Mouse (Mus musculus) lung, postnatal 0 days (tissue): ENCODE measurements around the gene Ndc1.

Experiments used
- CTCF ChIP-seq: IDR thresholded peaks from 2 replicates; pipeline ENCODE4 v1.5.1; 2016; ENCODE audit warnings: antibody characterized with exemption, mild to moderate bottlenecking
- EP300 ChIP-seq: IDR thresholded peaks from 2 replicates; pipeline ENCODE4 v1.6.1; 2016; ENCODE audit warnings: antibody characterized with exemption, mild to moderate bottlenecking, control low read depth

- no peak for TF ChIP-seq CTCF
- TF ChIP-seq EP300, result no peak
Measured at GRCm38 (mm10) chr4:107364190-107364639, 3.4 kb upstream of the Ndc1 start.
